Mouse (Mus musculus): ENCODE measurements around the gene AI597479. TPM values are rescaled to one million over a fixed set of nuclear protein-coding genes. Genes with fewer than 3 reads are reported as not detected.

AI597479 gene
- total RNA-seq, 4 experiments from 2014 or later = 18.7 to 25.0 (median 21.5) TPM

- DNase-seq (ENCODE audit: low spot score) = no peak
Measured at GRCm38 (mm10) chr1:43159429-43159828, 60.9 kb downstream of the AI597479 start.

- no peak for DNase-seq (ENCODE audit: low spot score)
Measured at GRCm38 (mm10) chr1:43162394-43162793, 63.9 kb downstream of the AI597479 start.

- no peak for DNase-seq (ENCODE audit: low spot score)
Measured at GRCm38 (mm10) chr1:43163084-43163466, 64.6 kb downstream of the AI597479 start.

- no peak for DNase-seq (ENCODE audit: low spot score)
Measured at GRCm38 (mm10) chr1:43163467-43164418, 65.2 kb downstream of the AI597479 start.

GRCm38 (mm10) chr1:43164582-43164981 is 66.1 kb downstream of the AI597479 start:
- DNase-seq (ENCODE audit: low spot score) = no peak

Other genes with a start within 250 kb of the AI597479 start
- gene Mrps9, start 247.5 kb upstream of the AI597479 start, total RNA-seq (2022) = 100 to 1,000 TPM in 3 of 4 experiments, 10 to 100 TPM in 1; 98.7 to 111 (median 104) TPM
- under 1 TPM; 0.12 to 0.60 (median 0.20) TPM for gene Gpr45, start 145.8 kb upstream of the AI597479 start, total RNA-seq (2022)
- 10 to 100 TPM; 12.9 to 14.9 (median 13.8) TPM for gene Tgfbrap1, start 73 bp upstream of the AI597479 start, total RNA-seq (2022)
- gene Fhl2, start 98.3 kb downstream of the AI597479 start, total RNA-seq (2022) = 1,000 to 10,000 TPM; 1,741 to 2,078 (median 1,948) TPM